Mouse (Mus musculus): Measurements from ENCODE around the gene Ltbp1. TPM values are rescaled to one million over a fixed set of nuclear protein-coding genes. Genes with fewer than 3 reads are reported as not detected.

Ltbp1 gene
- polyA plus RNA-seq, 1 experiment, result 20.3 TPM

DNA sequence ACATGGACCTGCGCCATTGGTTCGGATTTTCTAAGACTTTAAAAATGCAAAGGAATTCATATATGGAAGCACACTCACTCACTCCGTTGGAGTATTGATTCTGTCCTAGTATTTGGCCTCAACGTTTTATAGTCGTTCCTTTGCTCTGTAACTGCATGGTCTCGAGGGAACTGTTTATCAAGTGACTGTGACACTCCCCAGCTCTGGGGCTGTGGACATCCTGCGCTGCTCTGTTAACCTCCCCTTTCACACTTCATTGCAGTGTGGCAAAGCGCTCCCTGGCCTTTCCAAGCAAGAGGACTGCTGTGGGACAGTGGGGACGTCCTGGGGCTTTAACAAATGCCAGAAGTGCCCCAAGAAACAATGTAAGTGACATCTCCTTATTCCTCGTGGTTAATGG lies 243.3 kb downstream of the Ltbp1 start:
- H3K4me1 ChIP-seq (ENCODE audit: control insufficient read depth, insufficient read depth, low read length), result no peaks in the 10 kb centered on the region
- H3K4me3 ChIP-seq (replicated peaks; ENCODE audit: control insufficient read depth, low read depth, low read length), result no peak overlapping the region
- 63% methylated on average over 10 of the region's 10 CpGs for WGBS
- TF ChIP-seq POLR2A (IDR thresholded peaks at IDR 0.05; ENCODE audit: borderline replicate concordance, control insufficient read depth, low read depth, low read length) (no peak), CTCF (IDR thresholded peaks at IDR 0.05; ENCODE audit: control insufficient read depth, insufficient read depth, low read length) (no peak)
- H3K27ac ChIP-seq (ENCODE audit: control insufficient read depth, insufficient read depth, low read depth, low read length, poor library complexity), result no peak overlapping the region

DNA sequence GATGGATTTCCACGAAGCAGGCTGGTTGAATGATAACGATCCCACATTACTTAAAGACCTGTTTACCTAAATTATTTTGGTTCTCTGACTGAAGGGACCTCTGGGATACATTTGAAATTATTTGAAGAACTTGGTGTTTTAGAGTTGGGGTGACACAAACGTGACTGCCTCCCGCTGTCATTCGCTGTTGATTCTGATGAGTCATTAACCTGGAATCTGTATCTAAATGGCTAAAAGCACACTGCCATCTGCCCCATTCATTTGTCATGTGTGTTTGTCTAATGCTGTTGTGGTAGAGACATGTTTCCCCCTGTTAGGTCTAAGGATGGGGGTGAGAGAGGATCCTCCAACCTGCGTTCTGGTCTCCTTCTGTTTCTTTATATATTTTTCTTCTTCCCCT lies 245.2 kb downstream of the Ltbp1 start:
- WGBS, result 81% methylated on average over 6 of the region's 6 CpGs
- Histone ChIP-seq H3K4me3 (replicated peaks; ENCODE audit: control insufficient read depth, low read depth, low read length) (no peak overlapping the region), H3K4me1 (ENCODE audit: control insufficient read depth, insufficient read depth, low read length) (no peaks in the 10 kb centered on the region), H3K27ac (ENCODE audit: control insufficient read depth, insufficient read depth, low read depth, low read length, poor library complexity) (no peak overlapping the region)
- TF ChIP-seq CTCF (IDR thresholded peaks at IDR 0.05; ENCODE audit: control insufficient read depth, insufficient read depth, low read length) (no peak), POLR2A (IDR thresholded peaks at IDR 0.05; ENCODE audit: borderline replicate concordance, control insufficient read depth, low read depth, low read length) (no peak)

DNA sequence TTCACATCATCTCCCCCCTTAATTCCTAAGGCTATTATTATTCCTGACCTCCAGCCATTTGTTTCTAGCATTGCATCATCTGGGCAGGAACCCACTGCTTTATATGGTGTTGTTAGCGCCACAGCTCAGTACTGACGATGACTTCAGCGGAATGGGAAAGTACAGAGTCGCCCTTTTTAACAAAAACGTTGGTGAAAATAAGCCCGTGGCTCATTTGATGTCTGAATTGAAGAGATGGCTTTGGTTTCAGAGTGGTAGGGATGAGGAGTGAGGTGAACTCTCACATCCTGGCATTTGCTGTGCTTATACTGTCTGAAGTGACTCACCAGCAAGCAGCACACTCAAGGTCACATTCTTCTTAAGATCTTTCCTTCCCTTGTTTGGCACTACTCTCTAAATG lies 245.7 kb downstream of the Ltbp1 start:
- H3K4me1 ChIP-seq (ENCODE audit: control insufficient read depth, insufficient read depth, low read length), result no peaks in the 10 kb centered on the region
- H3K27ac ChIP-seq (ENCODE audit: control insufficient read depth, insufficient read depth, low read depth, low read length, poor library complexity), result no peak overlapping the region
- WGBS, result 83% methylated on average over 6 of the region's 6 CpGs
- TF ChIP-seq POLR2A (IDR thresholded peaks at IDR 0.05; ENCODE audit: borderline replicate concordance, control insufficient read depth, low read depth, low read length) (no peak), CTCF (IDR thresholded peaks at IDR 0.05; ENCODE audit: control insufficient read depth, insufficient read depth, low read length) (no peak)
- H3K4me3 ChIP-seq (replicated peaks; ENCODE audit: control insufficient read depth, low read depth, low read length), result no peak overlapping the region

DNA sequence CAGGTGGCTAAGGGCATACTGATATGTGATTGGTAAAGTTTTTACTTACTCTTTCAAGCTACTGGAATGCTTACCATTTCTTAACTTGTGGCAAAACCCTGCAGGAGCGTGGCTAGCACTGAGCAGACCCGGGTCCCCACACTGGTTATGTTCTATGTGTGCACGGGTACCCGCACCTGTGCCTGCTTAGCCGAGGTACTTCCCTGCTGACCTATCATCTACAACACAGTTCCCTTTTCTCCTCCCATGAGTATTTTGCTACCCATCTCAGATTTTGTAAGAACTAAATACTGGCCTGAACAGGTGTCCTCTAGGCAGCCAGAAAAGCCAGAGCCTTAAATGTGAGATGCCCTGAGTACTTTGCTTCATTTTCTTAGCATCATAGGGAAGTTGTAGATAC lies 247.2 kb downstream of the Ltbp1 start:
- Histone ChIP-seq H3K4me1 (ENCODE audit: control insufficient read depth, insufficient read depth, low read length) (no peaks in the 10 kb centered on the region), H3K27ac (ENCODE audit: control insufficient read depth, insufficient read depth, low read depth, low read length, poor library complexity) (no peak overlapping the region), H3K4me3 (replicated peaks; ENCODE audit: control insufficient read depth, low read depth, low read length) (no peak overlapping the region)
- WGBS, result 80% methylated on average over 5 of the region's 5 CpGs
- no peak for TF ChIP-seq CTCF (IDR thresholded peaks at IDR 0.05; ENCODE audit: control insufficient read depth, insufficient read depth, low read length)
- no peak for TF ChIP-seq POLR2A (IDR thresholded peaks at IDR 0.05; ENCODE audit: borderline replicate concordance, control insufficient read depth, low read depth, low read length)

DNA sequence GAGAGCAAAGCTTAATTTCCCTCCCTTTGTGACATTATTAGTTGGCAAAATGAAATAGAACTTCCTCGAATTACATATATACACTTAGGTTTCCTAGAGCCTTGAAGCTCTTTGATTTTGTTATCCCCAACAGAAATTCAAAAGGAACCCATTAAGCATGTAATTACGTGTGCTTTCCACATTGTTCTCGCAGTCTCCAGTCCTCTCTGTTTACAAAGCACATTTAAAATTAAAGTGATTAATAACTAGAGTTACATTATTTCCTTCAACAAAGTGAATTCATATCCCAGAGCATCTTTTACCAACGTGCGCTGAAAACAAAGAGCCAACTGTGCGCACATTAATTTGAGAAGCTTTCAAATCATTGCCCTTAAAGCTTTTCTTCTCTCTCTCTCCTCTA lies 249.5 kb downstream of the Ltbp1 start:
- 85% methylated on average over 6 of the region's 6 CpGs for WGBS
- no peaks in the 10 kb centered on the region for H3K4me1 ChIP-seq (ENCODE audit: control insufficient read depth, insufficient read depth, low read length)

DNA sequence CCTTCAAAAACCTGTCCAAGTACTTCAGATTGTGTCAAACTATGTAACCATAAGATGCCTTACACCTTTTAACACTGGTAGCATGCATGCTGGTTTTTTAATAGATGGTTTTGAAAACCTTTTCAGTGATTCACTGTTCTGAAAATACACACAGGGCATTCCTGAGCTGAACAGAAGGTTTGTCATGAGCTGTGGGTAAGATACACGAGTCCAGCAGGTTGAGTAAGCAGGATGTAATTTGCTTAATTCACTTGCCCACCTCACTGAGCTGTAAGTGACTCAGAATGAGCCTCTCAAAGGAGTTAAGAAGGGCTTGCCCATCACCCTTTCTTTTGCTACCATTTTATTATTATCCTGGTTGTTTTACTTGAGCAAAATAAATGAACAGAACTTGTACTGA lies 250.6 kb downstream of the Ltbp1 start:
- Histone ChIP-seq H3K27ac (ENCODE audit: control insufficient read depth, insufficient read depth, low read depth, low read length, poor library complexity) (no peak overlapping the region), H3K4me3 (replicated peaks; ENCODE audit: control insufficient read depth, low read depth, low read length) (no peak overlapping the region), H3K4me1 (ENCODE audit: control insufficient read depth, insufficient read depth, low read length) (no peaks in the 10 kb centered on the region)
- TF ChIP-seq CTCF (IDR thresholded peaks at IDR 0.05; ENCODE audit: control insufficient read depth, insufficient read depth, low read length) (no peak), POLR2A (IDR thresholded peaks at IDR 0.05; ENCODE audit: borderline replicate concordance, control insufficient read depth, low read depth, low read length) (no peak)
- WGBS, result 18% methylated on average over 1 of the region's 1 CpGs

More for the DNA sequence above, 249.5 kb downstream of the Ltbp1 start:
- no peak overlapping the region for H3K4me3 ChIP-seq (replicated peaks; ENCODE audit: control insufficient read depth, low read depth, low read length)
- TF ChIP-seq POLR2A (IDR thresholded peaks at IDR 0.05; ENCODE audit: borderline replicate concordance, control insufficient read depth, low read depth, low read length), result no peak
- no peak for TF ChIP-seq CTCF (IDR thresholded peaks at IDR 0.05; ENCODE audit: control insufficient read depth, insufficient read depth, low read length)
- no peak overlapping the region for H3K27ac ChIP-seq (ENCODE audit: control insufficient read depth, insufficient read depth, low read depth, low read length, poor library complexity)

DNA sequence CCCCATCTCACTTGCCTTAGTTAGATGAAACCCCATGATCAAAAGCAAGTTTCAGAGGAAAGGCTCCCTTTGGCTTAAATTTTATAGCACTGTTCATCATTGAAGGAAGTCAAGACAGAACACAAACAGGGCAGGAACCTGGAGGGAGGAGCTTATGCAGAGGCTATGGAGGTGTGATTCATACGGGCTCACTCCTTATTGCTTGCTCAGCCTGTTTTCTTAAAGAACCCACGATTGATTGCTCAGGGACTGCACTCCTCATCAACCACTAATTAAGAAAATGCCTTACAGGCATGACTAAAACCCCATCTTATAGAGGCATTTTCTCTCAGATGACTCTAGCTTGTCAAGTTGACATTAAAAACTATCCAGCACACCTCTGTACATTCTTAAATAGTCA lies 253.1 kb downstream of the Ltbp1 start:
- WGBS, result 57% methylated on average over 2 of the region's 2 CpGs
- Histone ChIP-seq H3K4me1 (ENCODE audit: control insufficient read depth, insufficient read depth, low read length) (no peaks in the 10 kb centered on the region), H3K4me3 (replicated peaks; ENCODE audit: control insufficient read depth, low read depth, low read length) (no peak overlapping the region), H3K27ac (ENCODE audit: control insufficient read depth, insufficient read depth, low read depth, low read length, poor library complexity) (no peak overlapping the region)
- TF ChIP-seq POLR2A (IDR thresholded peaks at IDR 0.05; ENCODE audit: borderline replicate concordance, control insufficient read depth, low read depth, low read length) (no peak), CTCF (IDR thresholded peaks at IDR 0.05; ENCODE audit: control insufficient read depth, insufficient read depth, low read length) (no peak)

DNA sequence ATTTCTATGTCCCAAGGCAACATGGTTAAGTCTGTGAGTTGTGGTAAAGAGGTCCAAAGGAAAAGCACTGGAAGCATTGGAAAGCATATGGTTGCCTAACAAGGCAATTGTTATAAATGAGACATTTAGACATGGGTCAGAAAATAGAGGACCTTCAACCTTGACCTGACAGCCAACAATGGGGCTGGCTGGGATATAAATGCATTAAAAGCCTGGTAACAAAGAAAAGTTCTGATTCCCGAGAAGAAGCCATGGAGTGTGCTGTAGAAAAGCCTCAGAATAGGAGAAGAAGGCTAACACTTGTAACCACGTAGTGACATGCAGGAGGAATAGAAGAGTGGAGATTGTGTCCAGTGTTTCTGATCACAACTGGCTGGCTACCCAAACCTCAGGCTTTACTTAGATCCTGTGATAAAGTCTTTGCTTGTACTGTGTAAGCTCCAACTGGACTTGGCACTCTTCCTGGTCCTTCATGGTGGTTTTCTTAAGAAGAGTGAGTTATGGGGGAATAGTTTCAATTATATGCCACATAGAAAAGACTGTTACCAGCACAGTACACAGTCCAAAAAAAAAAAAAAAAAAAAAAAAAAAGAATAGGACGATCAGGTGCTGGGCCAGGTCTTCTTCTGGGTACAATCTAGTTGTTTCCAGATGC lies 258.1 kb downstream of the Ltbp1 start:
- TF ChIP-seq POLR2A (IDR thresholded peaks at IDR 0.05; ENCODE audit: borderline replicate concordance, control insufficient read depth, low read depth, low read length) (no peak), CTCF (IDR thresholded peaks at IDR 0.05; ENCODE audit: control insufficient read depth, insufficient read depth, low read length) (no peak)
- H3K27ac ChIP-seq (ENCODE audit: control insufficient read depth, insufficient read depth, low read depth, low read length, poor library complexity), result no peak overlapping the region
- WGBS, result 75% methylated on average over 3 of the region's 3 CpGs
- H3K4me1 ChIP-seq (ENCODE audit: control insufficient read depth, insufficient read depth, low read length), result no peaks in the 10 kb centered on the region
- no peak overlapping the region for H3K4me3 ChIP-seq (replicated peaks; ENCODE audit: control insufficient read depth, low read depth, low read length)

DNA sequence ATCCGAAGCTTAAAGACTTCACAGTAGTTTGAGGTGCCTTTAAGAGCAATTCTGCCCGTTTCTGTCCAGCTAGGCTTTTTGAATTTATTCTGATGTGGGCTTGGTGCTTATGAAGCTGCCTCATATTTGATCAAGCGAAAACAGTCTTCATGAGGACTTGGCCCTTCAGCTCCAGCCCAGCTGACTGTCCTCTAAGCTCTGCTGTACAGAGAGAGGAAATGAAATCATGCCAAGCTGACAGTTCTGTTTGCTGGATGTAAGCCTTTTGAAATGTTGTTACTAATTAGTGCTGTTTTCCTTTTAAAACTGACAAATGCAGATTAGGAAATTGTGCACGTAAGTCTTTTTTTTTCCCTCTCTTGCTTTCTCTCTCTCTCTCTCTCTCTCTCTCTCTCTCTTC lies 263.1 kb downstream of the Ltbp1 start:
- Histone ChIP-seq H3K4me1 (ENCODE audit: control insufficient read depth, insufficient read depth, low read length) (no peaks in the 10 kb centered on the region), H3K4me3 (replicated peaks; ENCODE audit: control insufficient read depth, low read depth, low read length) (no peak overlapping the region), H3K27ac (ENCODE audit: control insufficient read depth, insufficient read depth, low read depth, low read length, poor library complexity) (no peak overlapping the region)
- TF ChIP-seq CTCF (IDR thresholded peaks at IDR 0.05; ENCODE audit: control insufficient read depth, insufficient read depth, low read length) (no peak), POLR2A (IDR thresholded peaks at IDR 0.05; ENCODE audit: borderline replicate concordance, control insufficient read depth, low read depth, low read length) (no peak)
- 60% methylated on average over 4 of the region's 4 CpGs for WGBS
